Mouse (Mus musculus) embryonic fibroblast, embryonic 13.5 days (primary cell): ENCODE results near the gene Arpp21.

Source experiments
- CTCF ChIP-seq: IDR thresholded peaks from 2 replicates; pipeline ENCODE4 v1.5.1; 2011; ENCODE audit warnings: mild to moderate bottlenecking, control low read depth, low read length, moderate library complexity, borderline replicate concordance; ENCODE audit not compliant: insufficient read depth
- POLR2A ChIP-seq: IDR thresholded peaks from 2 replicates; pipeline ENCODE4 v1.6.1; 2011; ENCODE audit warnings: low read depth, mild to moderate bottlenecking, control low read depth, low read length, moderate library complexity

DNA sequence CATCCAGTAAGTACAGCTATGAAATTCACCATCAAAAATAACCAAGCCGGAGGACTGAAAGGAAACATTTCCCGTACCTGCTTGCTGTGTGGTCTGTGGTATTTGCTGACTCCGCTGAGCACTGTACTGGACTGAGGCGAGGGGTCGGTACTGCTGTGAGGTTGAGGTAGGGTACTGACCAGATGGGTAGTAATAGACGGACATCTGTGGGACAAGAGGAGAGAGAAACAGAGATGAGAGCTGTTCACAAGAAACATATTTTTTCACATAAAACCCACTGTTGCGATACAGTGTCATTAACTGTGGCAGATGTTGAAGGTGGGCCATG lies 116.7 kb downstream of the Arpp21 start:
- TF ChIP-seq CTCF (no peak), POLR2A (no peak)
